ENCODE assay signal across 31 mouse cellular contexts in the genomic region with DNA sequence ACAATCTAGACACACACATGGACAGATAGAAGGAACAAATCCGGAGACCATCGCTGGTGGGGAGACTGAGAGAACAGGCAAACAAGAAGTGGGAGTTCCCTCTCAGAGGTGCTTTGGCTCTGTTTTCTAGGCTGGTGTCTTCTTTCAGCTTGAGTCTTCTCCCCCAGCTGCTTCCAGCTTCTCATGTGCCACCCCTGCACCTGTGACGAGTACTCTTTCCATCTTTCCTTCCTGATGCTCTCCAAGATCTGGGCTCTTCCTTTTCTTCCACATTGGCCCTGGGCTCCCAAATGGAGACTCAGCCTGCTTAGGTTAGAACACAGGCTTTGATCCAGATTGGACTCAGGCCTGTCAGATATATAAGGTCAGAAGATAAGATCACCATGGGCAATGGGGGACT. TPM values are rescaled to one million over a fixed set of nuclear protein-coding genes. Genes with fewer than 3 reads are reported as not detected.
"Had no signal": no experiment of that assay in that cellular context is flagged by ENCODE, and none has a peak within 500 bp of the region (broad histone marks: within the 10 kb centered on the region; RNA-seq: fewer than 3 reads in every experiment).

No protein-coding gene starts in this region.

- H3K9ac ChIP-seq: limb, embryonic 12.5 days; limb, embryonic 13.5 days; limb, embryonic 15.5 days; liver, embryonic 12.5 days; liver, embryonic 13.5 days; liver, embryonic 14.5 days; liver, embryonic 15.5 days; liver, postnatal 0 days; lung, embryonic 15.5 days; midbrain, embryonic 12.5 days; midbrain, embryonic 13.5 days; midbrain, embryonic 15.5 days; neural tube, embryonic 12.5 days had no signal

- H3K27ac ChIP-seq: left cerebral cortex, adult 2 months; limb, embryonic 10.5 days; limb, embryonic 12.5 days; limb, embryonic 13.5 days; limb, embryonic 15.5 days; liver, embryonic 12.5 days; liver, embryonic 13.5 days; liver, embryonic 14.5 days; liver, embryonic 15.5 days; macrophage; midbrain, embryonic 12.5 days; midbrain, embryonic 13.5 days; midbrain, embryonic 15.5 days; neural tube, embryonic 12.5 days had no signal

- H3K9me3 ChIP-seq: limb, embryonic 10.5 days; limb, embryonic 12.5 days; limb, embryonic 13.5 days; limb, embryonic 15.5 days; liver, embryonic 12.5 days; liver, embryonic 13.5 days; liver, embryonic 15.5 days; lung, embryonic 15.5 days; megakaryocyte, embryonic 14.5 days; midbrain, embryonic 10.5 days; midbrain, embryonic 12.5 days; midbrain, embryonic 13.5 days; midbrain, embryonic 15.5 days; neural tube, embryonic 12.5 days had no signal

- H3K36me3 ChIP-seq: limb, embryonic 10.5 days; limb, embryonic 12.5 days; limb, embryonic 13.5 days; limb, embryonic 15.5 days; liver, embryonic 12.5 days; liver, embryonic 13.5 days; liver, embryonic 15.5 days; lung, embryonic 15.5 days; midbrain, embryonic 10.5 days; midbrain, embryonic 12.5 days; midbrain, embryonic 13.5 days; midbrain, embryonic 15.5 days; neural tube, embryonic 12.5 days had no signal

- H3K27me3 ChIP-seq: limb, embryonic 12.5 days; limb, embryonic 13.5 days; limb, embryonic 15.5 days; liver, embryonic 12.5 days; liver, embryonic 13.5 days; liver, embryonic 15.5 days; lung, embryonic 15.5 days; megakaryocyte, embryonic 14.5 days; midbrain, embryonic 12.5 days; midbrain, embryonic 13.5 days; midbrain, embryonic 15.5 days; neural tube, embryonic 12.5 days had no signal

- H3K4me3 ChIP-seq: left cerebral cortex, adult 2 months; limb, embryonic 10.5 days; limb, embryonic 12.5 days; limb, embryonic 13.5 days; limb, embryonic 15.5 days; liver, embryonic 12.5 days; liver, embryonic 13.5 days; liver, embryonic 15.5 days; lung, embryonic 15.5 days; megakaryocyte, embryonic 14.5 days; midbrain, embryonic 10.5 days; midbrain, embryonic 12.5 days; midbrain, embryonic 13.5 days; midbrain, embryonic 15.5 days; neural tube, embryonic 12.5 days had no signal

- H3K4me1 ChIP-seq: limb, embryonic 10.5 days; limb, embryonic 12.5 days; limb, embryonic 15.5 days; liver, embryonic 12.5 days; liver, embryonic 13.5 days; liver, embryonic 15.5 days; megakaryocyte, embryonic 14.5 days; midbrain, embryonic 15.5 days; neural tube, embryonic 12.5 days had no signal

- H3K4me2 ChIP-seq: limb, embryonic 12.5 days; limb, embryonic 13.5 days; limb, embryonic 15.5 days; liver, embryonic 11.5 days; liver, embryonic 12.5 days; liver, embryonic 13.5 days; liver, embryonic 15.5 days; lung, embryonic 15.5 days; midbrain, embryonic 11.5 days; midbrain, embryonic 12.5 days; midbrain, embryonic 13.5 days; midbrain, embryonic 15.5 days; neural tube, embryonic 12.5 days had no signal

- DNase-seq: left cerebral cortex, postnatal 4 days; liver; liver, embryonic 13.5 days; liver, postnatal 0 days; lung, adult 18-20 months; lung, adult 2 months; lung, postnatal 10 days; lung, postnatal 14 days; lung, postnatal 36 days; lung, postnatal 4 days; midbrain, embryonic 14.5 days had no signal

- ATAC-seq: liver, embryonic 12.5 days; liver, postnatal 0 days; lung, postnatal 0 days; midbrain, embryonic 13.5 days; midbrain, embryonic 15.5 days; midbrain, embryonic 16.5 days had no signal

RNA-seq across cellular contexts. Expression of a gene that starts 12.4 kb away (rescaled TPM):
- polyA plus RNA-seq: macrophage had no signal
